Mouse (Mus musculus): ENCODE data around the gene Npsr1.

DNA sequence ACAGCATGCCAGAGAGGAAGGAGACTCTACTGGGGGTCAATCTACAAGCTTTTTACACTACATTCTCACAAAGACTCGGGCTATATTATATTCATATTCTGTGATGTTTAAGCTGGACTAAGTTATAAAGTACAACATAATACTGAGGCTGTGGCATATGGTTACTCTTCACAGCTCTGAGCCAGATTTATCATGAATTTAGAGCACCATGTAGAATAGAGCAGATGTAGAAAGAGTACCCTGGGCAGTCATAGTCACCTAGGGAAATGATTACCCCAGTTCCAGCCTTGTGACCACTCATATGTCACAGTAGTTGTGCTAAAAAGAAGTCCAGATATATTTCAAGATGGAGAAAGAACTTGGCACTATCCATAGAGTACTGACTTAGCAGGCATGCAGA lies 70.7 kb downstream of the Npsr1 start:
- TF ChIP-seq CTCF (IDR thresholded peaks at IDR 0.05; ENCODE audit: low read depth): no peak
- TF ChIP-seq EP300 (IDR thresholded peaks at IDR 0.05; ENCODE audit: low read depth): no peak
